Mouse (Mus musculus): ENCODE measurements around the gene Zfp523.
A peak's percentile ranks its signal among the peaks of the same experiment; 100 is the strongest.
"Not testable (repeated sequence)": the region's sequence is repeated elsewhere in the genome, so short reads cannot be mapped to it uniquely, and the experiment has no call there.

Gene Zfp523

GRCm38 (mm10) chr17:28212391-28212790, 35.5 kb downstream of the Zfp523 start:
- no peak for DNase-seq

GRCm38 (mm10) chr17:28213236-28213635, 36.3 kb downstream of the Zfp523 start:
- no peak for DNase-seq

- DNase-seq, result no peak
Measured at GRCm38 (mm10) chr17:28216791-28217190, 39.9 kb downstream of the Zfp523 start.

DNA sequence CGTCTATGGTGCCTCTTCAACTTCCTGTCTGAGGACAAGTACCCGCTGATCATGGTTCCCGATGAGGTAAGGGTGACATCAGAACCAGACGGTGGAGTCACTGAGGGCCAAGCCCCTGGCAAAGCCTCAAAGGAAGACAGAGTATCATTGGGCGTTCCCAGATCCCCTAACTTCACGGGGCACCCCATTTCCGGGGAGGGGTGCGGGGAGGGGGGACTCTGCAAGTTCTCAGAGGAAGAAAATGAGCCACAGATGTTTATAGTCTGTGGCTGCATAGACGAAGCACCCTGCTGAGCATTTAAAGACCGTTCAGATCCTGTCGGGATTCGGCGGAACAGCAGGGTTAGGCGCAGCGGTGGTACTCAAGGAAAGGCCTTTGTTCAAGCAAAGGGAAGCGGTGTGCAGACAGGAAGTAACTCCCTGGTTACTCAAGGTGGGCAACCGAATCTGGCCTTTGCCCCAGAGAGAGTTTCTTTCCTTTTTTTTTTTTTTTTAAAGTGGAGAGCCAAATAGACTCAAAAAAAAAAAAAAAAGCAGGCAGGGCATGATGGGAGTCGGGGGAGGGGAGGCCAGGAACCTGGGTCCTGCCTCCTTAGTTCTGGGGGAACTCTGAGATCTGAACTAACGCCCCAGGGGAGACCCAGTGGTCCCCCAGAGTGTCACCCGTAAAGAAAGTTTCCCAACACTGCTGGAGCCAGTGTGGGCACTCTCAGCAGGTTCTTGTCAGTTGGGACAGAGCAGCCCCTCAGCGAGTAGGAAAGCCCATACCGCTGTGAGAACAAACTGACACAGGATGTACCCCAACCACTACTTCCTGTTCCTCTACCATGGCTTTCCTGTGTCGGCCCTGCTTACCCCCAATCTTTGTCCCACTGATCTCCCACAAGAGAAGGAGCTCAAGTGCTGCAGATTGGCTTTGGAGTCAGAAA, 41.1 kb downstream of the Zfp523 start:
- peak; percentile 62 for DNase-seq

GRCm38 (mm10) chr17:28222463-28222862, 45.5 kb downstream of the Zfp523 start:
- DNase-seq, result not testable (repeated sequence)

DNA sequence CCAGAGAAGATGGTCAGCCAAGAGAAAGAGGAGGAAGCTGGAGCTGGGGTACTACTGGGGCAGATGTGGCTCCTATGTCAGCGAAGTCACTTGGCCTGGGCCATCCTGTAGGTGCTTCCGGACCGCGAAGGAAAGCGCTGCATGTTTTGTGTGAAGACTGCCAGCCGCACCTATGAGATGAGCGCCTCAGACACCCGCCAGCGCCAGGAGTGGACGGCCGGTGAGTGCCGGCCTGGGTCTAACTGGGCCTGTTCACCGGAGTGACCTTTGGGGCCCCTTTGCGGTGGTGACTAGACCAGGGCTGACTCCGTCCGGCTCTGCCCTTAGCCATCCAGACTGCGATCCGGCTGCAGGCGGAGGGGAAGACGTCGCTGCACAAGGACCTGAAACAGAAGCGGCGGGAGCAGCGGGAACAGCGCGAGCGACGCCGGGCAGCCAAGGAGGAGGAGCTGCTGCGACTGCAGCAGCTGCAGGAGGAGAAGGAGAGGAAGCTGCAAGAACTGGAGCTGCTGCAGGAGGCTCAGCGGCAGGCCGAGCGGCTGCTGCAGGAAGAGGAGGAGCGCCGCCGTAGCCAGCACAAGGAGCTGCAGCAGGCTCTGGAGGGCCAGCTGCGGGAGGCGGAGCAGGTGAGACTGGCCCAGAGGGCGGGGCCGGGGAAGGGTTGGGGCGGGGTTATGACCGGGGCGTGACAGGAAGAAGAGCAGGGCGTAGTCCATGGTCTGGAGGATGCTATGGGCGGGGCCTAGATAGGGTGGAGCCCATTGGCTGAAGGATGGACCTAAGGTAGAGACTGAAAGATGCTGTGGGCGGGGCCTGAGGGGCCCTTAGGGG, 46.8 kb downstream of the Zfp523 start:
- DNase-seq, result peak; percentile 93

- DNase-seq, result no peak
Measured at GRCm38 (mm10) chr17:28224615-28225014, 47.7 kb downstream of the Zfp523 start.

GRCm38 (mm10) chr17:28226014-28226413, 49.1 kb downstream of the Zfp523 start:
- DNase-seq, result peak; percentile 95

DNA sequence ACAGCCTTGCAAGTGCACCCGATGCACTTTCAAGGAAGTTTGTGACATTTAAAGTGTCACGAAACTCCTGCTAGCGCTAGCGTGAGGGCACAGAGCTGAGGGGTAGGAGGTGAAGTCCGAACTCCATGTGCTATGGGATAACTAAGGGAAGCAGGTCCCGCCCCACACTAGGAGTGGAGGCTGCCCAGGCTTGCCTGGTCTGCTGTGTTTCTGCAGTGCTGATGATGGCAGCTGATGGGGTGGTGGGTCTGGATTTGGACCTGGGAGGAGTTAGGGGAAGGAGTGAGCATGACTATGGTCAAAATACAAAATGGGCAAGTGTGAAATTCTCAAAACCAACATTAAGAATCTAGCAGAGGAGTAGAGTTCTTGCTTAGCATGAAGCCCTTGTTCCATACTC, 53.6 kb downstream of the Zfp523 start:
- no peak for DNase-seq

DNA sequence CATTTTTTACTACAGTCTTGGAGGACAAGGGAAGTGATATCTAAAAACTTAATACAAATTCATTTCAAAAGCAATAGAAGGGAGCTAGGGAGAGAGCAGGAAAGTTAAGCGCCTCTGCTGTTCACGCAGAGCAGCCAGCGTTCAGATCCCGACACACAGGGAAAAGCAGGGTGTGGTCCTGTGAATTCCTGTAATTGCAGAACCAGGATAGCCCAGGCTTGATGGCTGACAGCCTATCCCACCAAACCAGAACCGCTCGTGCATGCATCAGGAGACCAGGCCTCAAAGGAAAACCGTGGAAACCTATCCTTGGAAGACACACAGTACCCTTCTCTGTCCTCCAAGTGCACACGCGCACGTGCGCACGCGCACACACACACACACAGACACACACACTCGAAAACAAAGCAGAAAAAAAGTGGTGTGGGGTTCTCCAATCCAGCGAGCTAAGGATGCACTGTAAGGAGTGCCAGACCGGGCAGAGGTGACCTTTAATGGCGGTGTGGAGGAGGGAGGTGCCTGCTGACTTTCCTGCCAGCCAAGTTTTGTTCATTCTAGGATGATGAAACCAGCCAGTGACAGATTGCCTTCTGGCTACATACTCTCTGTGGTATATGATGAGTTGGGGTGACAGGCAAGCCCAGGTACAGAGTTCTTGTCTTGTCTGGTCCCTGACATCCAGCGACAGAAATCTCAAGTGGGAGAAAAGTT, 54.3 kb downstream of the Zfp523 start:
- DNase-seq, result no peak

GRCm38 (mm10) chr17:28232475-28233060, 55.6 kb downstream of the Zfp523 start, which contains the start of gene Ppard:
TSS of gene Ppard (plus strand) at chr17:28232700.
- DNase-seq, result peak; percentile 99

- peak; percentile 57 for DNase-seq
Measured at GRCm38 (mm10) chr17:28233091-28233731, 56.3 kb downstream of the Zfp523 start.

- no peak for DNase-seq
Measured at GRCm38 (mm10) chr17:28234641-28235040, 57.7 kb downstream of the Zfp523 start.

GRCm38 (mm10) chr17:28235982-28236635, 59.2 kb downstream of the Zfp523 start:
- DNase-seq, result no peak

GRCm38 (mm10) chr17:28236636-28237015, 59.7 kb downstream of the Zfp523 start:
- no peak for DNase-seq

GRCm38 (mm10) chr17:28237362-28237761, 60.4 kb downstream of the Zfp523 start:
- no peak for DNase-seq

- no peak for DNase-seq
Measured at GRCm38 (mm10) chr17:28237874-28238273, 60.9 kb downstream of the Zfp523 start.

GRCm38 (mm10) chr17:28240846-28241245, 63.9 kb downstream of the Zfp523 start:
- DNase-seq, result no peak

GRCm38 (mm10) chr17:28242296-28242695, 65.4 kb downstream of the Zfp523 start:
- peak; percentile 57 for DNase-seq

GRCm38 (mm10) chr17:28244214-28244613, 67.3 kb downstream of the Zfp523 start:
- DNase-seq, result no peak

DNA sequence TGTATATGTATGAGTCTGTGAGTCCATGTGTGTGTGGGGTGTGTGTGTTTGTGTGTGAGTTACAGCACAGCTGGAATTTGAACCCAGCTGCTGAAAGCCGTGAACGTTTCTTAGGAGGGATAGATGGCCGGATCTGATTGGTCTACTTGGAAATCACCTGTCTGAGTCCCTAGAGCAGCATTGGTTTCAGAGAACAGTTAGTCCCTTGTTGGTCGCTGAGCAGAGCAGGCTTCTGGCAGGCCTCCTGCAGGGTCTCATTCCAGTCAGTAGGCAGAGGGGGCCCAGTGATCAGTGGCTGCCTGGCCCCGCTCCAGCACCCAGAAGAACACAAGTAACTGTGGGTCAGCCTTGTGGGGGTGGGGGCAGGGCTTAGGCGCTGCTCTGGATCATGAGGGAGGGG, 67.8 kb downstream of the Zfp523 start:
- no peak for DNase-seq

DNA sequence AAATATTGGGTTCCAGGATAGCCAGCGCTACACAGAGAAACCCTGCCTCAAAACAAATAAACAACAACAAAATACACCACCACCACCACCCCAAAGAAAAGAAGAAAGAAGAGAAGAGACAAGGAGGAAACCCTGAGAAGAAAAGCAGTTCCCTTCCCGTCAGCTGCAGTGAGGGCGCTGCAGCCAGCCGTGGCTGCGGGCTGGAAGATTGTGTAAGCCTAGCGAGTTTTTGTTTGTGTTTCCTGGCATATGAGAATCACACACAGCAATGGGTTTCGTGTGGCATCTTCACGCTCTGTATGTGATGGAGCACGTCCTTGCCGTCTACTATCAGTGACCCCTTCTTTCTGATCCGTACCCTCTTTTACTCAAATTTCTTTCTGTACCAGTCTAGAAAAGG, 69.7 kb downstream of the Zfp523 start:
- DNase-seq, result no peak
